Mouse (Mus musculus) myocyte (in vitro differentiated cells): ENCODE measurements around the gene Epb41.

ENCODE experiments used
- CEBPB ChIP-seq: IDR thresholded peaks from 2 replicates; pipeline ENCODE4 v1.6.1; 2011; ENCODE audit warnings: mild to moderate bottlenecking, moderate library complexity; ENCODE audit not compliant: poor library complexity, insufficient read depth, severe bottlenecking
- E2F4 ChIP-seq: IDR thresholded peaks from one replicate; pipeline ENCODE4 v1.6.1; 2011; ENCODE audit warnings: mild to moderate bottlenecking, control low read depth, moderate library complexity; ENCODE audit not compliant: insufficient read depth
- MAX ChIP-seq: IDR thresholded peaks from one replicate; pipeline ENCODE4 v1.6.1; 2011; ENCODE audit warnings: low read depth, mild to moderate bottlenecking, control low read depth
- MYOD1 ChIP-seq, 3 experiments: IDR thresholded peaks; one replicate each; pipeline ENCODE4 v1.6.1; 2011; ENCODE audit warnings: control low read depth in 2 of 3, low read depth in 2 of 3, mild to moderate bottlenecking in 2 of 3, moderate library complexity in 1 of 3; ENCODE audit not compliant: insufficient read length in 2 of 3, control insufficient read depth in 1 of 3
- MYOG ChIP-seq, 3 experiments: IDR thresholded peaks; one replicate each; pipeline ENCODE4 v1.6.1; 2011; ENCODE audit warnings: control low read depth in 2 of 3, low read depth in 2 of 3, mild to moderate bottlenecking in 2 of 3; ENCODE audit not compliant: insufficient read length in 2 of 3, control insufficient read depth in 1 of 3, insufficient read depth in 1 of 3
- POLR2A ChIP-seq: IDR thresholded peaks from one replicate; pipeline ENCODE4 v1.6.1; 2011; ENCODE audit warnings: low read depth, mild to moderate bottlenecking, control low read depth, moderate library complexity; ENCODE audit not compliant: insufficient read length
- POLR2AphosphoS2 ChIP-seq: IDR thresholded peaks from one replicate; pipeline ENCODE4 v1.6.1; 2011; ENCODE audit warnings: low read depth, control low read depth; ENCODE audit not compliant: insufficient read length
- REST ChIP-seq: IDR thresholded peaks from one replicate; pipeline ENCODE4 v1.6.1; 2011; ENCODE audit warnings: mild to moderate bottlenecking, control low read depth, moderate library complexity; ENCODE audit not compliant: insufficient read depth, insufficient read length
- SRF ChIP-seq: IDR thresholded peaks from one replicate; pipeline ENCODE4 v1.6.1; 2011; ENCODE audit warnings: low read depth; ENCODE audit not compliant: control insufficient read depth, insufficient read length
- TCF12 ChIP-seq: IDR thresholded peaks from one replicate; pipeline ENCODE4 v1.6.1; 2011; ENCODE audit warnings: mild to moderate bottlenecking, control low read depth; ENCODE audit not compliant: poor library complexity, insufficient read depth, severe bottlenecking
- TCF3 ChIP-seq: IDR thresholded peaks from one replicate; pipeline ENCODE4 v1.6.1; 2011; ENCODE audit warnings: low read depth, control low read depth; ENCODE audit not compliant: insufficient read length
- USF1 ChIP-seq: IDR thresholded peaks from one replicate; pipeline ENCODE4 v1.6.1; 2011; ENCODE audit warnings: low read depth, mild to moderate bottlenecking, control low read depth, moderate library complexity

GRCm38 (mm10) chr4:132021883-132022282 is 53.2 kb downstream of the Epb41 start:
- TF ChIP-seq POLR2A (no peak), USF1 (no peak), MAX (no peak), MYOG (IDR thresholded peaks at IDR 0.05; ENCODE audit: control insufficient read depth in 1 of 3, insufficient read depth in 1 of 3, insufficient read length in 2 of 3, low read depth in 2 of 3) (no peak), POLR2AphosphoS2 (no peak), E2F4 (no peak), TCF3 (no peak), REST (no peak), CEBPB (no peak), TCF12 (no peak), SRF (no peak), MYOD1 (IDR thresholded peaks at IDR 0.05; ENCODE audit: control insufficient read depth in 1 of 3, insufficient read length in 2 of 3, low read depth in 2 of 3) (no peak)
